Mouse (Mus musculus) embryonic facial prominence, embryonic 14.5 days (tissue): ENCODE results near the gene Fam19a3. TPM values are rescaled to one million over a fixed set of nuclear protein-coding genes. Genes with fewer than 3 reads are reported as not detected.

ENCODE experiments used
- ATAC-seq: fragments of 200-750 bp; cut with Nextera tagmentation; 2 replicates; pipeline ENCODE4 v1.8.0; 2017; ENCODE audit warnings: low read depth, moderate number of reproducible peaks, moderate TSS enrichment
- DNase-seq: peaks from one replicate; pipeline ENCODE4 v3.0.0-alpha.2; 2015; ENCODE audit warnings: low spot score
- H3K27ac ChIP-seq: fragments of 300-500 bp; sonication (generic); replicated peaks from 2 replicates; pipeline ENCODE4 v1.5.1; 2014; ENCODE audit warnings: low read depth, mild to moderate bottlenecking, low read length, moderate library complexity
- H3K27me3 ChIP-seq: fragments of 300-500 bp; sonication (generic); replicated peaks from 2 replicates; pipeline ENCODE4 v1.6.1; 2014; ENCODE audit warnings: low read length; ENCODE audit not compliant: control insufficient read depth, insufficient read depth
- H3K36me3 ChIP-seq: fragments of 300-500 bp; sonication (generic); 2 replicates; pipeline ENCODE4 v1.6.1; 2014; ENCODE audit warnings: low read length, mixed read lengths; ENCODE audit not compliant: control insufficient read depth, insufficient read depth
- H3K4me1 ChIP-seq: fragments of 300-500 bp; sonication (generic); 2 replicates; pipeline ENCODE4 v1.6.1; 2014; ENCODE audit warnings: antibody characterized with exemption, low read length; ENCODE audit not compliant: control insufficient read depth, insufficient read depth
- H3K4me2 ChIP-seq: fragments of 300-500 bp; sonication (generic); 2 replicates; pipeline ENCODE4 v1.6.1; 2014; ENCODE audit warnings: low read depth, mild to moderate bottlenecking, low read length, moderate library complexity, mixed read lengths
- H3K4me3 ChIP-seq: fragments of 300-500 bp; sonication (generic); 2 replicates; pipeline ENCODE4 v1.5.1; 2014; ENCODE audit warnings: low read depth, mild to moderate bottlenecking, low read length
- H3K9ac ChIP-seq: fragments of 300-500 bp; sonication (generic); 2 replicates; pipeline ENCODE4 v1.6.1; 2014; ENCODE audit warnings: low read depth, mild to moderate bottlenecking, low read length, moderate library complexity, mixed read lengths
- H3K9me3 ChIP-seq: fragments of 300-500 bp; sonication (generic); 2 replicates; pipeline ENCODE4 v1.6.1; 2016; ENCODE audit warnings: low read length; ENCODE audit not compliant: control insufficient read depth
- WGBS: fragments of 180-500 bp; shearing (Covaris S2); extraction: QIAGEN DNeasy Blood & Tissue Kit; methylation state at CpG from one replicate; pipeline ENCODE4 v1.1.7; 2014; 5-methylcytosine and 5-hydroxymethylcytosine counted together
- polyA plus RNA-seq: library from polyadenylated mRNA; unstranded; fragments of >200 nt; fragmentation: Nextera tagmentation; extraction: Ambion mirVana; gene quantifications from 2 replicates; pipeline ENCODE4 v1.2.1, GENCODE M21; 2014

Gene Fam19a3
- polyA plus RNA-seq, 1 experiment from 2014 or later: 0.24 TPM

DNA sequence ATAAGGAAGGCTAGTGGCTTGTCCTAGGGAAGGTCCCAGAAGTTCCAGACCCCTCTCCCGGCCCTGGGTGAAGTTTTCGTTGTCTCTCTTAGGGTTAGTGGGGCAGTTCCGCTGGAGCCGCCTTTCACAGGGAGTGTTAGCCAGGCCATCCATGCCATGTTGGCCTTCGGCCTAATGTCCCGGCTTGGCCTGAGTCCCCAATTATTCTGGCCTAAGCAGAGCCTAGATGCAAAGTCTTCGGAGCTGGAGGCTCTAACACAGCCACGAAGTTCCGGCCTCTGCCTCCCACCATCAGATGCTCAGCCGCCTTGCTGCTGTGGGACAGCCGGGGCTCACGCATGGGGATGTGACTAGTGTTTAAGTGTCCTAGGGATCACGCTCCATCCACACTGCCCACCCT, 8.2 kb upstream of the Fam19a3 start:
- no peak for ATAC-seq
- H3K27me3 ChIP-seq: no peaks in the 10 kb centered on the region
- peak overlapping the region; percentile 89 for H3K4me2 ChIP-seq
- 32% methylated on average over 11 of the region's 13 CpGs for whole genome bisulfite sequencing
- no peak for DNase-seq
- no peaks in the 10 kb centered on the region for H3K9me3 ChIP-seq
- peaks cover 45% of the 10 kb centered on the region for H3K4me1 ChIP-seq
- H3K36me3 ChIP-seq: peaks cover 26% of the 10 kb centered on the region
- peak overlapping the region; percentile 71 for H3K9ac ChIP-seq
- peak overlapping the region; percentile 47 for H3K4me3 ChIP-seq
- H3K27ac ChIP-seq: peak overlapping the region; percentile 82

DNA sequence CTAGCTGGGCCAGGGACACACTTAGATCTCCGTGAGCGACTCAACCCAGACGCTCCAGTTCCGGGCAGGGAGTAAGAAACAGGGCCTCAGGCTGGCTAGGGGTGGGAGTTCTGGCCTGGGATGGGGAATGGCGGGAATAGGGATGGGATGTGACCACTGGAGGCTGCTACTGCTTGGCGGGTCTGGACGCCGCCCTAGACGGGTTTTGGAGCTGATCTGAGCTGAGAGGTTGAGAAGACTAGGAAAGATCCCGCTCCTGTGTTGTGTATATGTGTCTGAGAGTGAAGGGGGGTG, 7.6 kb upstream of the Fam19a3 start:
- Histone ChIP-seq H3K4me3 (peak overlapping the region; percentile 47), H3K36me3 (peaks cover 22% of the 10 kb centered on the region), H3K4me2 (peak overlapping the region; percentile 89), H3K9me3 (no peaks in the 10 kb centered on the region), H3K27me3 (no peaks in the 10 kb centered on the region), H3K9ac (peak overlapping the region; percentile 71), H3K27ac (peak overlapping the region; percentile 82), H3K4me1 (peaks cover 39% of the 10 kb centered on the region)
- DNase-seq (no peak), ATAC-seq (peak; percentile 9; the same call in 1 of the 2 replicates)
- 3% methylated on average over 10 of the region's 10 CpGs for WGBS

- H3K4me3 ChIP-seq: peak overlapping the region; percentile 47
- peak overlapping the region; percentile 71 for H3K9ac ChIP-seq
- H3K4me1 ChIP-seq: peaks cover 34% of the 10 kb centered on the region
- peak overlapping the region; percentile 82 for H3K27ac ChIP-seq
- H3K36me3 ChIP-seq: peaks cover 16% of the 10 kb centered on the region
- H3K27me3 ChIP-seq: peaks cover 3% of the 10 kb centered on the region; the same call in 1 of the 2 replicates
- H3K4me2 ChIP-seq: peak overlapping the region; percentile 89
- WGBS: 0% methylated on average over 21 of the region's 52 CpGs
- no peaks in the 10 kb centered on the region for H3K9me3 ChIP-seq
- peak; percentile 88 for DNase-seq
- peak; percentile 87 for ATAC-seq
Observed at GRCm38 (mm10) chr3:104788561-104789311, 7.1 kb upstream of the Fam19a3 start.

GRCm38 (mm10) chr3:104788075-104788474, 6.4 kb upstream of the Fam19a3 start, which contains the start of gene Rhoc:
Gene Rhoc (plus strand): TSS chr3:104788375.
- no peak for ATAC-seq
- Histone ChIP-seq H3K27me3 (peaks cover 9% of the 10 kb centered on the region), H3K36me3 (peaks cover 15% of the 10 kb centered on the region), H3K9ac (peak within 1 kb of the TSS; percentile 71), H3K9me3 (no peaks in the 10 kb centered on the region), H3K4me2 (peak within 1 kb of the TSS; percentile 89), H3K4me1 (peaks cover 27% of the 10 kb centered on the region), H3K4me3 (peak within 1 kb of the TSS; percentile 47), H3K27ac (peak within 1 kb of the TSS; percentile 82)
- DNase-seq: no peak
- 31% methylated on average over 3 of the region's 3 CpGs for WGBS

- Histone ChIP-seq H3K4me3 (no peak overlapping the region), H3K9me3 (no peaks in the 10 kb centered on the region), H3K27me3 (peaks cover 37% of the 10 kb centered on the region), H3K36me3 (no peaks in the 10 kb centered on the region), H3K27ac (no peak overlapping the region), H3K9ac (no peak overlapping the region), H3K4me1 (peaks cover 17% of the 10 kb centered on the region), H3K4me2 (no peak overlapping the region)
- ATAC-seq (no peak), DNase-seq (no peak)
- 88% methylated on average over 6 of the region's 6 CpGs for WGBS
Observed at GRCm38 (mm10) chr3:104785284-104785683, 3.6 kb upstream of the Fam19a3 start.

DNA sequence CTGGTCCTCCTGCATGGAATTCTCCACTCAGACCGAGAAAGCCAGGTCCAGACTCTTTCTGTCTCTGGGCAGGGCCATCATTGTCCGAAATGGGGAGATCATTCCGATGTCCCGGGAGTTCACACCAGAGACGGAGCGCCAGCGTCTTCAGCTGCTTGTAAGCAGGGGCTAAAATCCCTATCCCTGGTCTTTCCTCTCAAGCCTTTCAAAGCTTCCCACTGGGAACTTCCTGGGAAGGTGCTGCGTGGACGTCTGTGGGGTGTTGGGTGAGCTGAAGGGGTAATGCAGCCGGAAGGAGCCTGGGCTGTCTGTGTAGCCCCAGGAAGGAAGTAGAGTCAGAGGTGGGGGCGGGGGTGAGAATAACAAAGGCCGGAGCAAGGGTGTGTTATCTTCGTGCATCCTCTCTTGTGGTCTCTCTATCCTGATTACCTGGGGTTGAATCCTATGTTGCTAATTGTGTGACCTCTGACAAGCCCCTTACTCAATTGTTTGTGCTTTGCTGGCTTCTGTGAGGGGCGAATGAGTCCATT, 2.4 kb upstream of the Fam19a3 start:
- Histone ChIP-seq H3K36me3 (no peaks in the 10 kb centered on the region), H3K4me1 (peaks cover 14% of the 10 kb centered on the region; the same call in 1 of the 2 replicates), H3K27ac (no peak overlapping the region), H3K4me3 (no peak overlapping the region), H3K9ac (no peak overlapping the region), H3K27me3 (peaks cover 49% of the 10 kb centered on the region), H3K4me2 (no peak overlapping the region), H3K9me3 (no peaks in the 10 kb centered on the region)
- no peak for ATAC-seq
- WGBS: 54% methylated on average over 12 of the region's 14 CpGs
- no peak for DNase-seq

- peak overlapping the region; percentile 99 for H3K4me2 ChIP-seq
- peaks cover 18% of the 10 kb centered on the region; the same call in 1 of the 2 replicates for H3K4me1 ChIP-seq
- ATAC-seq: no peak
- no peaks in the 10 kb centered on the region for H3K9me3 ChIP-seq
- WGBS: 17% methylated on average over 12 of the region's 12 CpGs
- peak overlapping the region; percentile 52 for H3K4me3 ChIP-seq
- no peaks in the 10 kb centered on the region for H3K36me3 ChIP-seq
- H3K9ac ChIP-seq: 0 out of 2 replicates have a peak overlapping the region, but pooled peaks have one; percentile 20
- DNase-seq: peak; percentile 45
- H3K27ac ChIP-seq: no peak overlapping the region
- peaks cover 68% of the 10 kb centered on the region for H3K27me3 ChIP-seq
Observed at GRCm38 (mm10) chr3:104782061-104782681, 531 bp upstream of the Fam19a3 start.

- ATAC-seq: peak; percentile 79
- H3K27ac ChIP-seq: no peak within 1 kb of the TSS
- H3K9me3 ChIP-seq: no peaks in the 10 kb centered on the region
- peak within 1 kb of the TSS; percentile 61 for H3K9ac ChIP-seq
- peak within 1 kb of the TSS; percentile 99 for H3K4me2 ChIP-seq
- DNase-seq: peak; percentile 74
- peaks cover 18% of the 10 kb centered on the region; the same call in 1 of the 2 replicates for H3K4me1 ChIP-seq
- H3K36me3 ChIP-seq: no peaks in the 10 kb centered on the region
- H3K4me3 ChIP-seq: peak within 1 kb of the TSS; percentile 52
- peaks cover 80% of the 10 kb centered on the region for H3K27me3 ChIP-seq
- 2% methylated on average over 31 of the region's 56 CpGs for WGBS
Observed at GRCm38 (mm10) chr3:104780561-104781420, 849 bp downstream of the Fam19a3 start, which contains the start of gene Ppm1j. Gene Ppm1j (plus strand): TSS chr3:104781056.
